Mouse (Mus musculus): ENCODE measurements around the gene Kcnb1. TPM values are rescaled to one million over a fixed set of nuclear protein-coding genes. Genes with fewer than 3 reads are reported as not detected.
"Not testable (repeated sequence)": the region's sequence is repeated elsewhere in the genome, so short reads cannot be mapped to it uniquely, and the experiment has no call there.

The Kcnb1 gene
- total RNA-seq, 2 experiments from 2014 or later = 62.0 to 69.6 TPM

GRCm38 (mm10) chr2:167205918-167206629 lies 16.1 kb upstream of the Kcnb1 start:
- no peak for DNase-seq (ENCODE audit: low spot score in 2 of 2)

DNA sequence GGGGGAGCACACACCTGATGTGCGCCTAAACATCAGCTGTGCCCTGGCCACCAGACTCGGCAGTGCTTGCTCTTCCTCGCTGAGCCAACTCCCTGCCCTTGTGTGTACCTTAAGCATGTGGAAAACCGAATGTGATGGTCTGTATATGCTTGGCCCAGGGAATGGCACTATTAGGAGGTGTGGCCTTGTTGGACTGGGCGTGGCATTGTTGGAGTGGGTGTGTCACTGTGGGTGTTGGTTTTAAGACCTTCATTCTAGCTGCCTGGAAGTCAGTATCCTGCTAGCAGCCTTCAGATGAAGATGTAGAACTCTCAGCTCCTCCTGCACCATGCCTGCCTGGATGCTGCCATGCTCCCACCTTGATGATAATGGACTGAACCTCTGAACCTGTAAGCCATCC lies 14.7 kb upstream of the Kcnb1 start:
- not testable (repeated sequence) for DNase-seq (ENCODE audit: low spot score in 2 of 2)

- DNase-seq (ENCODE audit: low spot score in 2 of 2) = no peak
These were observed 13.7 kb upstream of the Kcnb1 start for GRCm38 (mm10) chr2:167203505-167204166.

- DNase-seq (ENCODE audit: low spot score in 2 of 2) = peak; percentile 73 to 78
These were observed 11.7 kb upstream of the Kcnb1 start for GRCm38 (mm10) chr2:167201463-167202291.

GRCm38 (mm10) chr2:167198660-167199427 lies 8.9 kb upstream of the Kcnb1 start:
- no peak for DNase-seq (ENCODE audit: low spot score in 2 of 2)

DNA sequence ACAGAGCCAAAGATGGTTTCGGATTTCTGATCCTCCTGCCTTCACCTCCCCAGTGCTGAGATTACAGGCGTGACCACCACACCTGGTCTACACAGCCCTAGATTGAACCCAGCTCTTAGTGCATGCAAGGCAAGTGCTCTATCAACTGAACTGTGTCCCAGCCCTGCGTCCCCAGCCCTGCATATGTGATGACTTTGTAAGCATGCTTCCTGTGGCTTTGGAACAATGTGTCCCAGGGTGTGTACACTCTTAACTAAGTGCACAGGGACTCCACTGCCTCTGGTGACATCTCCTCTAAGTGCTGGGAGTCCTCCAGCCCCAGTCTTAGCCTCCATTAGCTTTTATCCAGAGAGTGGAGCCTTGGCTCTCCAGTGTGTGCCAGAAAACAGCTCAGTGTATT lies 3.4 kb upstream of the Kcnb1 start:
- no peak for DNase-seq (ENCODE audit: low spot score in 2 of 2)

GRCm38 (mm10) chr2:167189291-167190075 lies 472 bp downstream of the Kcnb1 start:
- peak; percentile 29 to 62 for DNase-seq (ENCODE audit: low spot score in 2 of 2)

GRCm38 (mm10) chr2:167188315-167189207 lies 1.4 kb downstream of the Kcnb1 start:
- peak; percentile 40 to 43 for DNase-seq (ENCODE audit: low spot score in 2 of 2)

GRCm38 (mm10) chr2:167187119-167187518 lies 2.8 kb downstream of the Kcnb1 start:
- no peak for DNase-seq (ENCODE audit: low spot score in 2 of 2)

GRCm38 (mm10) chr2:167186544-167186943 lies 3.4 kb downstream of the Kcnb1 start:
- DNase-seq (ENCODE audit: low spot score in 2 of 2) = no peak

GRCm38 (mm10) chr2:167186003-167186402 lies 4.0 kb downstream of the Kcnb1 start:
- no peak for DNase-seq (ENCODE audit: low spot score in 2 of 2)

- no peak for DNase-seq (ENCODE audit: low spot score in 2 of 2)
These were observed 4.5 kb downstream of the Kcnb1 start for GRCm38 (mm10) chr2:167185432-167185831.

GRCm38 (mm10) chr2:167181662-167182389 lies 8.1 kb downstream of the Kcnb1 start:
- no peak for DNase-seq (ENCODE audit: low spot score in 2 of 2)

DNA sequence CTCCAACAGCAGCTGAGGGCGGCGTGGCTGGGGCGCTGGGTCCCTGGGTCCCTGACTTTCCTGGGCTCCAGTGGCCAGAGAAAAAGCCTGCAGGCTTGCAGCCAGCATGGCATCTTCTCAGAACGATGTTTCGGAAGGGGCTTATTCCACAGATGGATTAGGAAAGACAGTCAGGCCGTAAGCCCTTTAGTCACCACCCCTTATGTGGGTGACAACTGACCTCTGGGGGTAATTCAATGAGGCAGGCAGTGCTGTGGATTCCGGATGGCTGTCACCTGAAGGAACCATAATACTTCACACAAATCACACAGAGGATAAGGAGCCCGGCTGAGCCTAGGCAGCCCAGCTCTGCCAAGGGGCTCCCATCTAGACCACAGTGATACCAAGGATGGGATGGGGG lies 8.9 kb downstream of the Kcnb1 start:
- DNase-seq (ENCODE audit: low spot score in 2 of 2) = no peak

DNA sequence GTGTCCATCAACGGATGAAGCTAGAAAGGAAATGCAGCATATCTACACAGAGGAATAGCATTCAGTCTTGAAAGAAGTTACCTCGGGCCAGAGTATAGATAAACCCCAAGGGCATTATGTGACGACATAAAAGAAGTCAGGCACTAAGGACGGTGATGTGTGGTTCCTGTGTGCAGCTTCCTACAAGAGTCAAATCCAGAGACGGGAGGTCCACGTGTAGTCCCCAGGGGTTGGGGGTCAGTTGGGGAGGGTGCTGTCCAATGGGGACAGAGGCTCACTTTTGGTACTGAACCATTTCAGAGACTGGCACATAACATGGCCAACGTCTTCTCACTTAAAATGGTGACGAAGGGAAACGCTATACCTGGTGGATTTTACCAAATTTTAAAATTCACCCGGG lies 10.7 kb downstream of the Kcnb1 start:
- no peak for DNase-seq (ENCODE audit: low spot score in 2 of 2)

DNA sequence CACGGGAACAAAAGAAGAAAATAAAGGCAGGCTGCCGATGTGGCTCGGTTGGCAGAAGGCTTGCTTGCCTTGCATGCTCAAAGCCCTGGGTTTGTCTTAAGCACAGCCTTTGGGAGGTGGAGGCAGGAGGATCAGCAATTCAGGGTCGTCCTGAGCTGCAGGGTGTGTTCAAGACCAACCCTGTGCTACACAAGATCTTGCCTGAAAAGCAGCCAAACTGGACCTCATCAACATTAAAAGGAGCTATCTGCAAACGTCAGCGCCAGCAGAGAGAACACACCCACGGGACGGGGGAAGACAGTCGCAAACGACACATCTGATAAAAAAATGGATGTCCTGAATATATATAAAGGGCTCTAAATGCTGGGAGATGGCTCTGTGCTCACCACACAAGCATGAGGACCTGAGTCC lies 12.7 kb downstream of the Kcnb1 start:
- no peak for DNase-seq (ENCODE audit: low spot score in 2 of 2)

- DNase-seq (ENCODE audit: low spot score in 2 of 2) = no peak
These were observed 14.7 kb downstream of the Kcnb1 start for GRCm38 (mm10) chr2:167175284-167175683.

DNA sequence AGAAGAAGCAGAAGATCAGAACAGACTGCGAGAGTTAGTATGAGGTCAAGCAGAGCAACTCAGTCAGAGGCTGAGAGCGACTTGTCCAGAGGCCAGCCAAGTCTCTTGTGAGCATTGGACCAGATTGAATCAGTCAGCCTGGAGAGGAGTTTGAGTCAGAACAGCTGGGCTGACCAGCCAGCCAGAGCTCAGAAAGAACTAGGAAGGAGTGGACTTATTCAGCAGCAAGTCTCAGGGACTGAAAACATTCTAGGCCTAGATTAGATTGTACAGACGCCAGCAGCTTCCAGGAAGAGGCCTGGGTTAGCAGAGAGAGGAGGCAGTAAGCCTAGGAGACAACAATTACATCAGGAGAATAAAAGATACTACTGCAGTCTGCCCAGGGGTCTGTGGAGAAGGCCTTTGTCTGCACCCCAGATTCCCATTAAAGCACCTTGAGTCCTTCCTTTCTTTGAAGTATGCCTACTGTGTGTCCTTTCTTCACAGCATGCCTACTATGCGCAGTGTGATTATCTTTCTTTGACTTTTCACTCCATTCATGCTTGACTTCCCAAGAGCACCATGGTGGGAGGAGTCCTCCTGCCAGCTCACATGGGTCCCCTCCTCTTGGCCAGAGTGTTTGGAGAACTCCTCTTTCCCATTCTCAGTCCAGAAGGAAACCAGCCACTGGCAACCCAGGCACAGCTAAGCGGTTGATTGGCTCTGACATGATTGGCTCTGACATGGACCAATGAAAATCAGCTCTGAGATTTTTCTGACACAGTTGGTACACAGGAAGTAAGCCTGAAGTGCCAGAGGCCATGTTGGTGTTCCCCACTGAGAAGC lies 16.7 kb downstream of the Kcnb1 start:
- DNase-seq (ENCODE audit: low spot score in 2 of 2) = no peak
